Mouse (Mus musculus): ENCODE measurements around the gene Gstt2. TPM values are rescaled to one million over a fixed set of nuclear protein-coding genes. Genes with fewer than 3 reads are reported as not detected.

Gstt2 gene
- 10 to 100 TPM; 32.9 to 36.6 TPM for total RNA-seq (2021)
- 136 and 153 TPM in 2 replicates for polyA plus RNA-seq (2012; rRNA removed)
- long read RNA-seq, transcript Gstt2-201 (5 exons, 1,370 nt) = major isoform, 20 of 26 reads
- long read RNA-seq, partial matches to known transcripts = 0 of 26 reads
- long read RNA-seq, other reads (novel, unspliced or antisense) = 5 of 26 reads

DNA sequence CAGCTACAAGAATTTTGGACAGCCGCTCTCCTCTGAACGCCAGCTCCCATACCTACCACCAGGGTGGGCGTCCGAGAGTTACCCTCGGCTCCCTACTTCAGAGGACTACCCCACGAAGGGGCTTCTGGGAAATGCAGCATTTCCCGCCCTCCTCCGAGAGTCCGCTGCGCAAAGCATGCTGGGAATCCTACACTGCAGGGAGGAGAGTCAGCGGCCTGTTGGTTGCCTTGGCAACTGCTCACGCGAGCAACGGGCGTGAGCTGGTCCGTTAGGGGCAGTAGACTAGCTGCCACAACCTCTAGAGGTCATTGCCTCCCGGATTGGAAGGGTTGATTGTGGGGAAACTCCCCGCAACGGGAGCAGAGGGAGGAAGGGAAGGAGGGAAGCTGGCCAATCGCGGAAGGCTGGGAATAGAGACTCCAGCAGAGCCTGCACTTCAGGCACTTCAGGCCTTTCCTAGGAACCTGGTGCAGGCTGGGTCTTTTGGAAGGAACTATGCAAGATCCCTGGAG lies at the start of gene Gstt2:
TSS of gene Gstt2 (minus strand) at position 177 of the 512 bp plus-strand sequence.
- peak; percentile 95 for DNase-seq

DNA sequence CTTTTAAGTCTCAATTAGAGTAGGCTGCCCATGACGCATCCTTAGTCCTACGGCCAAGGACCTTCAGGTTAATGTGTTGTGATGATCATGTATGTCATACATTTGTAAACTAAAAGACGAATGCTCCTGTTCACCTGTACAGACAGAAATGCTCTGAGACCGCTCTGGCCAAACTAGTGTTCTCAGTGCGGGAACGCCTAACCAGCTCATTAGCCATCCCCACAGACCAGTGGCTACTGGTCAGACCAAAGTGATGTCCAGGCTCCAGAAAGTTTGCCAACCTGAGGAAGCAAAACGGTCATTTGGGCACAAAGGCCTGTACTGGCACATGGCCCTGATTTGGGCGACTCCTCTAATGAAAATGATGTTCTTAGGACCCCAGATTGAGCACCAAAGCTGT lies 47.5 kb upstream of the Gstt2 start:
- DNase-seq = no peak

DNA sequence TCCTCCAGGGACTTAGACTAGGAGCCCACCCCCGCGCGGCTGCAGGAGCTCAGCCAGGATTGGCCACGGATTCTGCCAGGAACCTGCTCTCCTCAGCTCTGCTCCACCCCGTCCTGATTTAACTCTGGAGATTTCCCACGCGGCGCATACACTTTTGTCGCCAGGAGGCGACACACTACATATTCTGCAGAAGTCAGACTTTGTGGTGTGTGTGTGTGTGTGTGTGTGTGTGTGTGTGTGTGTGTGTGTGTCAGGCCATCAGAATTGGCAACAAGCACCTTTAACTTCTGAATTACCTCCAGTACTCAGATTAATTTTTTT lies 46.0 kb upstream of the Gstt2 start:
- DNase-seq = peak; percentile 81

DNA sequence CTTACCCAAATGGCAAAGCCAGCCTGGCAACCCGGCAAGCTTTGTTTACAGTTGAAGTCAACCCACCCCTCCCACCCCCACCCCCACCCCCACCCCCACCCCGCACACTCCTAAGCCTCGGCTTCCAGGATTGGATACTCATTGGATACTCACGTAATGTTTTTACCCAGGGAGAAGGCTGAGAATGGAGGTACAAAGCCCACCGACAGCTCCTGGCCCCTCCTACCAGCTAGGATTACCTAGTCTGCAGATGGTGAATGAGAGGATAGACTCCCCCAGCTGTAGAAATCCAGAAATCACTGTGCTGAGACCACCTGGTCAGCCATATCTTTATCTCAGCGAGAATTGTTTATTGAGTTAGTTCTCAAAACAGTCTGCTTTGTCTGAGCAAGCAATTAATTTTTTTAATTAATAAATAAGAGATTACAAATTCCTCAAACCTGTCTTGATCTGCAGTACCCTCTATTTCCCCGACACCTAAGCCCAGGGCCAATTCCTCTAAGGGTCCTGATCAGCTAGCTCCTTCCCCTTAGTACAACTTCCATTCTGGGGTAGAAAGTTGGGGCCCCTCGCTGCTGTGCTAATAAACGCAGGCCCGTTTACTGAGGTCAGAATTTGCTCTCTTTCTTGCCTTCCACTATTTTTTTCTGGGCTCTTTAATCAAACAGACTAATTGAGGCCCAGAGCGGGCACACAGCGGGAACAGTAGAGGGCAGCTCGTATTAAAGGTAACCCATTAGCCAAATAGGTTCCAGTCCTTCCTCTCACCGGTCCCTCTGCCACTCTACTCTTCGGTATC lies 45.4 kb upstream of the Gstt2 start:
- DNase-seq = no peak

DNA sequence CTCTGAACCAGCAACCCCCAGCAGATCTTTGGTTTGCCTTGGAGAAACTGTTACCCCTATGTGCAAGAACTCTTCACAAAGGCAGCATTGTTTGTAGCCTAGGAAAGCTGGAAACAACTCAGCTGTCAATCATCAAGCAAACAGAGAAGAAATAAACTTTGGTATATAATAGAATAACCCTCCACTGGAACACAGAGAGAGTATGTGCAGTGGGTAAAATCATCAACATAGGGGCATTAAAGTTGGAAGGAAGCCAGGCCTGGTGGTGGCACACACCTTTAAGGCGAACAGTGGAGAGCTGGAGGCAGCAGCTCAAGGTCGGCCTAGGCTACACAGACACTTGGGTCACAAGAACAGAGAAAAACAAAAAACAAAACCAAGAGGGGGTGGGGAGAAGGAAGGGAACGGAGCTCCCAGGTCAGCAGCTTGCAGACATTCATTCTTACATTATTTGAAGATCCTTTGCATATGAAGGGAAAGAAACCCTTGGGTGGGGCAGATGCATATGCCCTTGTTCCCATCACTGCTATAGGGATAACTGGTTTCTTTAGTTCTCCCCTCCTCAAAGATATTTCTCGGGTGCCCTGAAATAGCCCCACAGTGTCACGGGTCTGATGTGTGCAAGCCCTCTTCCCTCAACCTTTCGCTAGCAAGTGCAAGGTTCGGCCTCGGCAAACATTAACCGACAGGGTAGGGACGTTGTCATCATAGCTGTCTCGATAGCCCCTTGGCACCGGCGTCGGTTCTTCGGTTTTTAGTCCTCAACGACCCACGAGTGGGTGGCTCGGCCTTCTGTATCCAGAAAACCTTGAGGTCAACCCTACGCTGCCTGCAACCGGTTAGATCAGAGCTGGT lies 44.6 kb upstream of the Gstt2 start:
- DNase-seq = peak; percentile 23

DNA sequence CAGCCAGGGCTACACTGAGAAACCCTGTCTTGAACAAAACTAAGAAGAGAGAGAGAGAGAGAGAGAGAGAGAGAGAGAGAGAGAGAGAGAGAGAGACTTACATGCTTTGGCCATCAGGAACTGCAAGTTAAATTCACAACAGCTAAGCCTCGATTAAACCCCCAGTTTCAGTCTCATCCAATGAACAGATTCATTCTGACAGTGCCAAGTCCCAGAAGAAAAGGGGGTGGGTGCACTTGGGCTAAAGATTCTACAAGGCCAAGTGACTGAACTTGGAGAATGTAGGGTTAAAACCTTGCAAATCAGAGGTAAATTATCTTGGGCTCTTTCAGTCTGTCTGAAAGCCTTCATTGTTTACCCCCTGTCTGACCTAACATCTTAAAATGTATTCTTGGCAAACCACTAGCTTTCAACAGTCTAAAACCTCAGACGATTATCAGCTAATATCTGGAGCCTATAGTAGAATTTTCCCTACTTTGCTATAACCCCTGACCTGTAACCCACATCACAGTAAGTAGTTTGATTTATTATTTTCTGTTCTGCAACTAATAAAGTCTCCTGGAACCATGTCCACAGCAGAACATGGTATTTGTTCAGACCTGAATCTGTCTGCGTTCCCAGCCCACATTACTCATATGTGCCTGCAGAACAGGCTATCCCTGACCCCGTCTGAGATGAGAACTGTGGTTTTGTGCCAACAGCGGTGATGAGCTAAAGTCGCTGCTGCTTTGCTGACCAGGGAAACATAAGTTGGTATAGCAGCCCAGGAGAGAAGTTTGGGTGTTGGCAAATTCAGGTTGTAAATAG lies 43.8 kb upstream of the Gstt2 start:
- peak; percentile 76 for DNase-seq

DNA sequence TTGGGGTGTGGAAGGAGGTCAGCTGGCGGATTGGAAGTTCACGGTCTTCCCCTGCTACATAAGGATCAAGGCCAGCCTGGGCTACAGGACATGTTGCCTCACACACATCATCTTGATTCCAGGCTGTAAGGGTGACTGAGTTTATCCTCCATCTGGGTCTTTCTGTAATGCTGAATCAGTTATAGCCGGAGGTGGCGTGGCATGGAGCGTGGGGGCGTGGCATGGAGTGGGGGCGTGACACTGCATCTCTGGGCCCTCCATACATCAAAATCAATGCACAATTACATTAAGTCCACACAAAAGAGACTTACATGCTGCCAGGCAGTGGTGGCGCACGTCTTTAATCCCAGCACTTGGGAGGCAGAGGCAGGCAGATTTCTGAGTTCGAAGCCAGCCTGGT lies 43.1 kb upstream of the Gstt2 start:
- no peak for DNase-seq

DNA sequence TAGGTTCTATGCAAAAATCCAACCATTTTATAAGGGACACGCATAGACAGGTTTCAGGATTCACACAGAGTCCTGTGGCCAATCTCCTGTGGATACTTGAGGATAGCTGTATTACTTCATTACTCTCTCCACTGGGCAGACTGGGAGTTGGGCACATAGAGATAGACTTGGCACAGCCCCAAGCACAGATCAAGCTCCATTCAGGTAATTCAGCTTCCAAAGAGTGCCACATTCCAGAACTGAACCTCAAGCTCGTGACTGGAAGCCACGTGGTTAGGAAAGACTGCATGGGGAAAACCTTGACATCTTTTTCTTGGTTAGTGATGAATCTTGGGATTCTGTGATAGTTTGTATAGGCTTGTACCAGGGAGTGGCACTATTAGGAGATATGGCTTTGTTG lies 41.6 kb upstream of the Gstt2 start:
- DNase-seq = no peak

DNA sequence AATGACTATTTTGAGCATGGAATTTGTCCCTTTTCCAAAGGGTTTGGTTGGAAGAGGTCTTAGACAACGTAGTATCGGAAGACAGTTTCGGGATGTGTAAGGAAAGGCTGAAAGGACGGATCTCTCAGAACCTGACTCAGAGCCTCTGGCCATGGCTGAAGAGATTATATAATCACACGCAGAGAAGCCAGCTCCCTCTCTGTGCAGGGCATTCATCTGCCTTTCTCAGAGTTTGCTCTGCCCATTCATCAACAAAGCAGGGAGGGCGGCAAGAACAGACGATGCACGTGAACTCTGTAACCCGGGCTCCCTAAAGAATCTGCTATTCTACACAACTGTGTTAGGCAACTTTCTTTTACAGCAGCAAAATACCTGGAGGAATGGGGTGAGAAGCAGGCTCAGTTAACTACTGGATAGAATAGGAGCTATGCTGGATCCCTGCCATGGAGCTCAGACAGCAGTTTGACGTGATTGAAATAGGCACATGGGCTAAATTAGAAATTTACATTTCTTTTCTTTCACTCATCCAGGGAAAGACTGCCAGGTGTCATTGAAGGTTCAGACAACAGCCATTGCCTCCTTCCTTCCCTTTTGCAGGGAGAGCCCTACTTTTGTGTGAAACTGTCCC lies 36.4 kb upstream of the Gstt2 start:
- peak; percentile 59 for DNase-seq

DNA sequence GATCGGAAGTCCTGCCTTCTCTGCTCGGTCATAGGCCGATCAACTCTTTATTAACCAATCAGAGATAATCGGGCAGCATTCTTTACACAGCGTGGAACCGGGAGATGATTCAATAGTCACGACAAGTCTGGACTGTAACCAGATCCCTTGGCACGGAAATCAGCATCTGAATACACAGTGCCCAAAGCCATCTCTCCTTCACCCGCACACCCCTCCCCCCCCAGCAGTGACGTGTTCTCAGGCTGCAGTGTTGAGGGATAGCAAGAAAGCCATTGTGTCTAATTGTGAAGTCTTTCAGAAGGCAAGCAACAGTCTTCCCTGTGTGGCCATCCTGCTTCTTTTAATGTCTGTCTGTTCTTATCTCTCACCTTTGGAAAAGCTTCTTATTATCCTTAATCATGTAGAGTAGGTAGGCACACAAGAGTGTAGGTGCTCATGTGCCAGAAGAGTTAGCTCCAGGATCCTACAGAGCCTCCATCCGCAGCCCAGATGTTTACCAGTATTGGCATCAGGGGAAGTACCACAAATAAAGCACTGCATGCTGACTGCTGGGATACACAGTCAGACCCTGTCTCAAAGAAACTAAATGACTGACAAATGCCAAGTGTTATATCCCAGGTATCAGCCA lies 35.8 kb upstream of the Gstt2 start:
- DNase-seq = peak; percentile 92

DNA sequence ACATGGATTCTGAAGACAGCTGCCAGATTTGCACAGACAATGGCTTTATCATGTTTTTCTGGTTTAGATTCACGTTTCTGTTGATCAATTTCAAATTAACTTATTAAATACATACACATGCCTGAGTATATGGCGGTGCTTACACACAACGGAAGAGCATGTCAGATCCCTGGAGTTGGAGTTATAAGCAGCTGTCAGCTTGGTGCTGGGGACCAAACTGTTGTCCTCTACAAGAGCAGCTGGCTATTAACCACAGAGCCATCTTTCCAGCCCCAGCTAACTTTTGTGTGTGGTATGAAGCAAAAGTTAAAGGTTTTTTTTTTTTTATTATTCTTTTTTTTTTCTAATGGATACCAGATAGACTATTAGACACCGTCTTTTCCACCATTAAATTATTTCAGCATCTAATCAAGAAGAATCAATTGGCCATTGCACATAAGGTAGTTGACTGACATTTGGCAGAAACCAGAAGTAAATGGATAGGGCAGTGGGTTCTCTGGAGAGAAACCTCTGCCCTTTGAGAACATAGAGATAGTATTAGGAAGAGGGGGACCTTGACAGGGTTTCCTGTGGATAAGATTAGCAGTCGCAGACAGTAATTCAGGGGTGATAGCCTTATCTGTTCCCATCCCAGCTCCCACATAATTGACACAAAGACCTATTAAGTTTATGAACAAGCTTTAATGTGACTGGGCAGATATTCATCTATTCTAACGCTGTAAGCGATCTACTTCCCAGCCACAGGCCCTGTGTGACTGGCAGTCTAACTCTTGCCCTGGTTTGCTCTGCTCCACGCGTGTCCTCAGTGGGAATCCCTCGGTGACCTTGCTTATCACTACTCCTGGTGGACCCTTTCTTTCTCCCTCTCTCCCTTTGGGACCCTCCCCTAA lies 35.0 kb upstream of the Gstt2 start:
- DNase-seq = no peak

DNA sequence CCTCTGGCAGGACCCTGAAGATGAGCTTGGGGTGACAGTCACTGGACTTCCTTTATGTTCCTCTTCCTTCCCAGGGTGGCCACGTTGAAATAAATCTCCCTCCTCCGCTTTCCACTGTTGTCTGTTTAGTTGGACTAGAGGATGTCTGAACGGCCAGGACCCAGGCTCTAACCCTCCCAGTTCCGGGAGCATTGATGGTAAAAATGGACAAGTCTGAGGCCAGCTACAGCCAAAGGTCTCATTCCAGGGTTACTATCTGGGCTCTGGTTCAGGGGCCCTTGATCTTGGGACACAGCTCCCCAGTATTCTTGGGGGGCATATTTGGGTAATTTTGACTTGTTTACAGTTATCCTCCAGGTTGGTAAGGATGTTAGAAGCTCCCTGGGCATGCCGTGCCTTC lies 24.4 kb upstream of the Gstt2 start:
- no peak for DNase-seq

DNA sequence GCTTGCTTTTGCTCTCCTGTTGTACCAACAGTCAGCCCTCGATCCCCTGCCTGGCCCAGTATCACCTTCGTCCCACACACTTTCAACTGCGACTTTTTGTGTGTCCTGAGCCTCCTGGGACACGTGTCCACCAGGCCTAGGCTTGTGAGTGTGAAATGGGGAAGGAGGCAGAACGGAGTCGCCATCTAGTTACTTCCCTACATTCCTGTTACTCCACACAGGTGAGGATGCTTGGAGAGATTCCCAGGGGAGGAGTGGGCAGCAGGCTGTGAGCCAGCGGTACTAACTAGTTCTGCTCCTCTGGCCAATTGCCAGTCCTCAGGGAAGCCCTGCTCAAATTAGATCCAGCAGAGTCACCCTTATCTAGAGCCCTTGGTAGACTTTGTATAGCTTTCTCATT lies 23.5 kb upstream of the Gstt2 start:
- DNase-seq = no peak

DNA sequence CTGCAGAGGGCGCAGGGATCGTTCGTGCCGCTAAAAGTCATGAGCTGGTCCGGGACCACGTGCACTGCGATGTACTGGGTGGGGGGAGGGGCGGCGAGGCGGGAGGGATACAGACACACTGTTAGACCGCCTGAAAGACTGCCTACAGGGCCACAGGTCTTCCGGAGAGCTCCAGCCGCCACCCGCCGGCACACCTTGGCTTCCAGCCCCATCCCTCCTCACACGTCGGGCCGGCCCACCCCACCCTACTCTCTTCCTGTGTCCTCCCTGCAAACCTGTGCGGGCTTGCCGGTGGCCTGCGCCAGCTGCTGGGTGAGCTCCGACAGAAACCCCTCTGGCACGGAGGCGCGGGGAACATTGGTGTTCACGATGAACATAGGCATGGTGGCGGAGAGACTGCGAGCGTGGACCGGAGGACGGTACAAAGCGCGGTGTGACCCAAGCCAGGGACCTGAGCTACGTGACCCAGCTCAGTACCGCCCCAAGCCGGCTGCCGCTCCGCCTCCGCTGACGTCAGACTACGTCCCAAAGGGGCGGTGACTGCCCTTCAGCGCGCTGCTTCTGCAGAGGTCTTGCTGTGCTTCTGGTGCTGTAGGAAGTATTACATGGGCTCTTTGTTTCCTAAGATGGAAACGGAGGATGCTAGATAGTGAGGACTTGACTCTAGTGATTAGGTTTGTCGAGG lies 22.7 kb upstream of the Gstt2 start, which contains the start of gene Mif:
TSS of gene Mif (minus strand) at position 455 of the 685 bp plus-strand sequence.
- DNase-seq = peak; percentile 93

DNA sequence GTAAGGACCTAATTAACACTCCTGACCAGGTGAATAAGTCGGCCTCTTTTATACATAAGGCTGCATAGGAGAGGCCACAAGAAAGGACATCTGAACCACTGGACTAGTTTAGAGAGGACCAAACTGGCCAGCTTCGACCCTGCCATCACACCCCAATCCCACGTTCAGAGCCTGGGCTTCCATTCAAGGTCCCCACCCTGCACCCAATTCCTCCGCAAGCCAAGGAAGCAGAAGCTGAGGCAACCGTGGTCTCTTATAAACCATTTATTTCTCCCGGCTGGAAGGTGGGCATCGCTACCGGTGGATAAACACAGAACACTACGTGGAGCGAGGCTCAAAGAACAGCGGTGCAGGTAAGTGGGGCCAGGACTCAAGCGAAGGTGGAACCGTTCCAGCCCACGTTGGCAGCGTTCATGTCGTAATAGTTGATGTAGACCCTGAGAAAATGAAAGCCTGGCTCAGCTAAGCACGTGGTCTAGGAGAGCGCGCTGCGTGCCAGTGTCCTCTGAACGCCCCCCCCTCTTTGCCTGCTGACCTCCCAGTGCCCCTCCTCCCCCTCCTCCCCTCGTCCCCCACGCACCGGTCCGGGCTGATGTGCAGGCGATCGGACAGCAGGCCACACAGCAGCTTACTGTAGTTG lies 22.0 kb upstream of the Gstt2 start:
- DNase-seq = peak; percentile 49

DNA sequence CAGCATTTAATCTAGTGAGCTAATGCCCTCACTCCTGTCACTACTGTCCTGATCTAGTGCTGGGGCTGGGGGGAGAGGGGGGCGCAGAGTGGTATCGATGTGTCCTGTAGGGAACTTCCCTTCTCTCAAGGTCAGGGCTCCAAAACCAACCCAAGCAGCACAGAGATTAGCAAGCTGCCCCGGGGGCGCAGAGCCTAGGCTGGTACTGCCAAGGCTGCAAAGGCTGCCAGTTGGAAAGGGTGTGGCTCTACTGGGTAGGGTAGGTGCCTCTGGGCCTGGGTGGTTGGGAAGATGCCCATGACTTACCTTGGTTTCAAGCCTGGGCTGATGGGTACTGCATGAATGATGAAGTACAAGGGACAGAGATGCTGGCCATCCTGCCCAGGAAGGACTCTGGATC lies 20.4 kb upstream of the Gstt2 start:
- no peak for DNase-seq

DNA sequence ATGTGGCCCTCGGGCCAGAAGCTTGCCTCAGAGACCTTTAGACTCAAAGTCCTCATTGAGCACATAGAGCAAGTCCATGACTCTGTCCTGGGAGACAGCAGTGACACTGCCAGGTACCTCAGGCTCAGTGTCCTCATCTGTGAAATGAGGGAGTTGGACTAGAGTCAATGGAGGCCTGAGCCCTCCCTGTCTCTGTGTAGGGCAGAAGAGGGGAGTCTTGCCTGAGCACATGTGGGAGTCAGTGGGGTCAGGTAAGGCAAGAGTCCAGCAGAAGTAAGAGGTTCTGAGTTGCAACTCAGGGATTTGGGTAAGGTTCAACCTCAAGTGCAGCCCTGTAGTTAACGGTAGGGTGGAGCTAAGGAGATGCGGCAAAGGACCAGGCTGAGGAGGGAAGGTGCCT lies 19.8 kb upstream of the Gstt2 start:
- no peak for DNase-seq

DNA sequence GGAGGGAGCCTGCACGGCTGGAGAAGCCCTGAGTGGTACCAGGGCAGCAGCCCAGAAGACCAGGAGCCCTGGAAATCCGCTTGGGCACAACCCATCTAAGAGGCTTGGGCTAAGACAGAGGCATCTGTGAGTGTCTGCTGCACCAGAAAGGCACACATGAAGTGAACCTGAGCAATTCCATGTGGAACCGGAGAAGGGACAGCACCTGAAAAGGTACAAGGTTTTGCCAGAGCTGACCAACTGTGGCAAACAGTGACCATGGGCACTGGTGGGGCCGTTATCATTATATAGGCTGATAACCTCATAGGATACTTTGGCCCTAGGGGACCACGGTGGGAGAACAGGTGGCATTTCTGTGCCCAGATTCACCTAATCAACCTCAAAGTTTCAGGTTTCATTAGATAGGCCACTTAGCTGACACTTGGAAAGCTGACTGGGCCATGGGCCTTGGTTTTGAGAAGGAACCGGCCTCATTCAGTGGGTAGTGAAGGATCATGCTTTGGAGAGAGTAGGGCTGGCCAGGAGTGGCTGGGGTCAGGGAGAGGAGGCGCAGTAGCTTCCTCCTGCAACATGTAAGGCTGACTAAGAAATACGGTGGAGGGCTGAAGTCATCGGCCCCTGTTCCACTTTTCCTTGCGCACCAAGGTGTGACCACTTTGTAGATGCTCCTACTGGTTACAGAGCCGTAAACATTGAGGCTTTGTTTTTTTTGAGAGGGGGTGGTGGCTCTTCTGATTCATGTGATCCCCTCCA lies 19.1 kb upstream of the Gstt2 start:
- DNase-seq = no peak

Data from adrenal gland, adult 2 months (tissue).